Mouse (Mus musculus) retina, adult 2 months (tissue): Measurements from ENCODE around the gene 2310061I04Rik.

Experiments used
- DNase-seq: peaks from one replicate; pipeline ENCODE4 v3.0.0-alpha.2; 2012; ENCODE audit warnings: low read depth, low spot score

Gene 2310061I04Rik

DNA sequence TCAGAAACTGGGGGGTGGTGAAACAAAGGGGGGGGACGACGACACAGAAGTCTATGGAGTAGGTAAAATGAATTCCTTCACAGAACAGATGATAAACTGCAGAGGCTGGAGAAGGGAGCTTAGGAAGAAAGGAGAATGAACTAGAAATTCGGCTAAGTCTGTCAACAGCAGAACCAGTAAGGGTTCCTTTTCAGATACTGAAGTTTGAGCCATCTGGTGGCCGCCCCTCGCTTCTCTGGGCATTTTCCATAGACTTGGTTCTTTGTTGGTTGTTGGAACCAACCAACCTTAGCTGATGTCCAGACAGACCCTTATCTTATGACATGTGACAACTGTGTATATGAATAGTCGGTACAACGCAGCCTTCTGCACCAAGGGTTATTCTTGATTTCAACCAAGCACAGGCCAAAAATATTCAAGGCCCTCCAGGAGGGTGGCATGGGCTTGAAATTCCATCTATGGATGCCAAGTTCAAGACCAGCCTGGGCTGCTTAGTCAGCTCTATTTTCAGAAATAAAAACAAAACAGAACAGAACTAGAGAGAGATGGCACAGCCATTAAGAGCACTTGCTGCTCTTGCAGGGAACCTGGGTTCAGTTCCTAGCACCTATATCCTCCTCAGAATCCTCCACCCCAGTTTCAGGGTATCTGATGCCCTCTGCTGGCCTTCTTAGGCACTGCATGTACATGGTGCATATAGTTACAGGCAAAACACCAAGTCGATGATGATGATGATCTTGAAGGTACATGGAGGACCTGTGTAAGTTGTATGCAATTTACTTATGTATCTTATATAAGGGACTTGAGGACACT is 26.1 kb downstream of the 2310061I04Rik start:
- DNase-seq, result no peak

DNA sequence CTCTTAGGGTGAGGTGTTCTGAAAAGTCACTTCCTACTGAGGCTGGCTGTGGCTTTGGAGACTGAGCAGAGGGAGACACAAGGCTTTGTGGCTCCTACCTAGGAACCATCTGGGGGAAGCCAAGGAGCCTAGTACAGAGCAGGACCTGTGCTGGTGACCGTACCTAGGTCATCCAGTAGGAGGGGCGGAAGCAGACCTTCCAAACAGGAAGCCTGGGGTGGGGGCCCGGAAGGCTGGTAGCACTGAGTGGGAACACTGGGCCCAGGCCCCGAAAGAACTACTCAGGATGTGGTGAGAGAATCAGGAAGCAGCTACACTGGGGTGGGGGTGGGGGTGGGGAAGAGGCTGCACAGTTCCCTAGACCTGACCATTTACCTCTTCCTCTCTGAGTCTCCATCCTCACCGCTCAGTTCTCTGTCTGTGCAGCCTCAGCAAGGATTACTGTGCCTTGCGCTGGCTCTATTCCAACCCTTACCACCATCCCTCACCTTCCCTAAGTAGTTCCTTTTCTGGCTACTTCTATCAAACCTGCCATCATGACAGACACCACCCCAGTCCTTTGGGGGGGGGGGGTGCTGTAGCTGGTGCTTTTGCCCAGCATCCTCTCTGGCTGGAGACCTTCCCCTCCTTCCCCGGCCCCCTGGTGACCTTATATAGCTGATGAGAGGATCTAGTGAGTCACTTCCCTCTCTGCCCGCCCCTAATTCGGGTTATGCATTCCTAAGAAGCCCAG is 26.9 kb downstream of the 2310061I04Rik start:
- no peak for DNase-seq

DNA sequence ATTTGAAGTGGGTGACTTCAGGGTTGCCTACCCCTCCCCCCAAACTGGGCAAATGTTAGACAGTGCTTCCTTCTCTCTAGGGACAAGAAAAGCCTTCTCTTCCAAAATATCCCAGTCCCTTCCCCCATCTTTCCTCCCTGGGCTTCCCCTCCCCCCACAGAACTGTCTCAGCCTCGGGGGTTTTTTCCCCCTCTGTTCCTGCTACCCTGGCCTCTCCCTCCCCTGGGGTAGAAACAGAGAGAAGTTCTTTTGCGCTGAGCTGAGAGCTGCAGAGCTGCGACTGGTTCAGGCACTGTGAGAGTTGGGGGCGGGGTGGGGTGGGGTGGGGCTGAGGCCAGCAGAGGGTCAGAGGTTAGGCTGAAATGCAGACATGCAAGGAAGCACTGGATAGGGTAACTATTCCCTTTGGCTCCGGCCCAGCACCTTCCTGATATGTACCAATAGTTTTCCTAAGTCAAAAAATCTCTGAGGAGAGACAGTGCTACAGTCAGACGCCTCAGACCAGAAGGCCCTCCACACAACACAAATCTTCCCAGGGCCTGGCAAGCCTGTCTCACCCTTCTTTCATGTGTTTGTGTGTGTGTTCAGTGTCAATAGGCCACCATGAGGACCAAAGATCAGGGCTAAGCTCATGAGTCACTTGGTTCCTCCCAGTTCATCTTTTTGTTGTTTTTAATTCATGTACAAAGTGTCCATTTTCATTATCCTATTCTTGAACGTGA is 27.7 kb downstream of the 2310061I04Rik start:
- DNase-seq, result no peak

DNA sequence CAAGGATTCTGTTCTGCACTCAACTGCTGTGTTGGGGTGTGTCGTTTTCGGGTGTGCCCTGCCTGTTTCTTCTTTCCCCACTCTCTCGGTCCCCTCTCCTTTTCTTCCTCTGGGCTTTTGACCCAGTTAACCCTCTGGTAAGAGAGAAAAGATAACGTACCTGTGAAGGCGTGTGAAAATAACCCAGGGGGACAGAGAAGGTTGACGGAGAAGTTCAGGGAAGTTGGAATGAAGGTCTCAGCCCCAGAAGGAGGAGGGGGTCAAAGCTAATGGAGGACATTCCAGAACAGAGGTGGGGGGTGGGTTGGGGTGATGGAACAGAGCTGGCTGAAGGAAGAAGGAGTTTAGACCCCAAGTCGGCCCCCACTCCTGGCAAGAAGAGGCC is 28.3 kb downstream of the 2310061I04Rik start:
- DNase-seq, result no peak

GRCm38 (mm10) chr17:35868165-35868820 is 28.9 kb downstream of the 2310061I04Rik start:
- DNase-seq, result no peak

DNA sequence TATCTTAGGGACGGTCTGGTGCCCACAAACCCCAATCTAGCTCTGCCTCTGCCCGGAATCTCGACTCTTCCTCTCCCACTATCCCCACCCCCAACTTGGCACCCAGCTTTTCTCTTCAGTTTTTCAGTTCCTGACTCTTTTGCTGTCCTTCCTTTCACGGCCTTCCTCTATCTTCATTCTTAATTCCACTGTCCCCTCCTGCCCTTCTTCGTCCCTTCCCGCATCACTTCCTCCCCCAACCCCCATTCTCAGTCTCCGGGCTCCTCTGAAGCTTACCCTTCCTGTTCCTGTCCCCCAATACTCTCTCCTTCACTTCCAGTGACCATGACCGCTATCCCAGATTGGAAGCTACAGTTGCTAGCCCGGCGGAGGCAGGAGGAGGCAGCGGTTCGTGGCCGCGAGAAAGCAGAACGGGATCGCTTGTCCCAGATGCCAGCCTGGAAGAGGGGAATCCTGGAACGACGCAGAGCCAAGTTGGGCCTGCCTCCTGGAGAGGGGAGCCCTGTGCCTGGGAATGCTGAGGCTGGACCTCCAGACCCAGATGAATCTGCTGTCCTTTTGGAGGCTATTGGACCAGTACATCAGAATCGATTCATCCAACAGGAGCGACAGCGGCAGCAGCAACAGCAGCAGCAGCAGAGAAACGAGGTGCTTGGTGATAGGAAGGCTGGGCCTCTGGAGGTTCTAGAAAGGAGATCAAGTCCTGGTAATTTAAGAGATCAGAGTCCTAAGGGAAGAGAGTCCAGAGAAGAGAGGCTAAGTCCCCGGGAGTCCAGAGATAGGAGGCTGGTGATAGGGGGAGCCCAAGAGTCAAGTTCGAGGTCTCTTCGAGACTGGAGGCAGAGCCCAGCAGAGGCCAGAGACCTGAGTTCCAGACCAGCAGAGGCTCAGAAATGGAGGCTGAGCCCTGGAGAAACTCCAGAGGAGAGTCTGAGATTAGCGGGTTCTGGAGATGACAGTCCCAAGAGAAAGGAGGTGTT is 30.0 kb downstream of the 2310061I04Rik start:
- DNase-seq, result no peak

- DNase-seq, result no peak
Observed at GRCm38 (mm10) chr17:35866281-35866831, 30.9 kb downstream of the 2310061I04Rik start.

GRCm38 (mm10) chr17:35865481-35866280 is 31.6 kb downstream of the 2310061I04Rik start, which contains the start of gene Ppp1r18:
Ppp1r18 (plus strand) TSS chr17:35865593.
- no peak for DNase-seq

- no peak for DNase-seq
Observed at GRCm38 (mm10) chr17:35864832-35865353, 32.3 kb downstream of the 2310061I04Rik start.

DNA sequence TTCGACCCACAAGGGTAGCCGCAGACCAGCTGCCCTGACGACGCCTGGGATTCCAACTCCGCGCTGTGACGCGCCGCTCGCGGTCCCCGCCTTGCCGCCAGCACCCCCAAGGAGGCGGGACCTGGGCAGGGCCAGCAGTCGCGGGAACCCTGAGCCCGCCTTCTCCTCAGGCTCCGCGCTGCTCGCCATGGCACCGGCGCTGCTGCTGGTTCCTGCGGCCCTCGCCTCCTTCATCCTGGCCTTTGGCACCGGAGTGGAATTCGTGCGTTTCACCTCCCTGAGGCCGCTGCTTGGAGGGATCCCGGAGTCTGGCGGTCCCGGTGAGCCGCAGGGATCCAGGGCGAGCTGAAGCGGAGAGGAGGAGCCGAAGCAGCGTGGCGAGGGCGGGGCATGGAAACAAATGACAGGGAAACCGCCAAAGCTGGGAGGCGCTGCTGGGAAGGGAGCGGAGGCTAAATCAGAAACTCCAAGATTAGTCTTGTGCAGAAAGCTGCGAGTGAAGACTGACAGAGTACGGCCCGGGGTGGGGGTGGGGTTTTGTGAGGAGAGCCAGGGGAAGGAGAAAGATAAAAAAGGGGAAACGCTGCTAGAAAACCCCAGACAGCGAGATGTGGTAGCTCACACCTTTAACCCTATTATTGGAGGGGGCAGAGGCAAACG is 35.9 kb downstream of the 2310061I04Rik start, which contains the start of gene Nrm:
TSS of gene Nrm (plus strand) at position 121 of the 660 bp plus-strand sequence.
- no peak for DNase-seq

DNA sequence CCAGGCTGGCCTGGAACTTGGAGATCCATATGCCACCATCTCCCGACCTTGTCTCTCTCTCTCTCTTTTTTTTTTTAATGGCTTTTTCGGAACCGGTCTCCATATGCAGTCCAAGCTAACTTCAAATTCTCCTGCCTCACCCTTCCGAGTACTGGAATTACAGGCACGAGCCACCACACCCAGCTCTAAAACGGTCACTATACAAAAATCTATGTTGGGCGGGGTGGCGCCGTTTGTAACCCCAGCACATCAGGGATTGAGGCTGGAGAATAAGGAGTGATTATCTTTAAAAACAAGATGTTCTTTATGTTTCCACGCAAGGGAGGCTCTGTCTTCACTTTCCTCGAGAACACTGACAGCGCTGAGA is 36.4 kb downstream of the 2310061I04Rik start:
- no peak for DNase-seq

- DNase-seq, result no peak
Observed at GRCm38 (mm10) chr17:35859835-35860234, 37.4 kb downstream of the 2310061I04Rik start.

GRCm38 (mm10) chr17:35859371-35859770 is 37.9 kb downstream of the 2310061I04Rik start:
- DNase-seq, result no peak

DNA sequence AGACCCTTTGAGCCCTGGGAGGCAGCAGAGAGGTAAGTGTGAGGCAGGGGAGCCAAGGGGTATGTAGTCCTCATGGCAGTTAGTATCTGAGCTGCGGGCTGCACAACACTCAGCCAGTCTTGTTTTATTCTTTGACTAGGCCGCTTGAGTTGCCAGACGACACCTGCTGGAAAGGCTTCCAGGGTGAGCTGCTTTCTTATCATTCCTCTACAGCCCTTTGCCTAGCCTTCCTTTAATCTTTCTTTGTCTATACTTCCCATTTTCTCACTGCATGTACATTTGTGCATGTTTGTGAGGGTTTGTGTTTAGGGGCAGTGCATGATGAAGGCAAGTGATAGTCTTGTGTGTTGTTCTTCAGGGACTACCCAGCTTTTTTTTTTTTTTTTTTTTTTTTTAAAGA is 46.3 kb downstream of the 2310061I04Rik start:
- no peak for DNase-seq

- DNase-seq, result no peak
Observed at GRCm38 (mm10) chr17:35848112-35848511, 49.1 kb downstream of the 2310061I04Rik start.

GRCm38 (mm10) chr17:35843514-35843913 is 53.7 kb downstream of the 2310061I04Rik start:
- no peak for DNase-seq
